Mouse (Mus musculus) megakaryocyte, adult 5-6 weeks (primary cell): ENCODE measurements around the gene C130026I21Rik. TPM values are rescaled to one million over a fixed set of nuclear protein-coding genes. Genes with fewer than 3 reads are reported as not detected.
"Not testable (repeated sequence)": the region's sequence is repeated elsewhere in the genome, so short reads cannot be mapped to it uniquely, and the experiment has no call there.

Experiments
- ATAC-seq: 2 replicates; pipeline ENCODE4 v1.8.0; 2016; ENCODE audit warnings: mild to moderate bottlenecking, inconsistent platforms; ENCODE audit not compliant: poor library complexity, severe bottlenecking
- total RNA-seq, 2 experiments: library from RNA; stranded (forward) in 1 of 2; stranded (reverse) in 1 of 2; fragments of 153-499, 151-499 nt in 1 of 2; fragments of 221-1000, 200-1000 nt in 1 of 2; gene quantifications; 2 replicates each; pipeline versions ENCODE4 v1.2.3 to v1.2.4; 2015 to 2017

C130026I21Rik gene
- total RNA-seq, 2 experiments from 2014 or later, result 31.4 to 39.6 TPM

GRCm38 (mm10) chr1:85035801-85036200 lies 234.6 kb downstream of the C130026I21Rik start:
- ATAC-seq, result not testable (repeated sequence)

- not testable (repeated sequence) for ATAC-seq
Measured at GRCm38 (mm10) chr1:85034394-85034793, 236.0 kb downstream of the C130026I21Rik start.

GRCm38 (mm10) chr1:85033616-85034015 lies 236.8 kb downstream of the C130026I21Rik start:
- not testable (repeated sequence) for ATAC-seq

DNA sequence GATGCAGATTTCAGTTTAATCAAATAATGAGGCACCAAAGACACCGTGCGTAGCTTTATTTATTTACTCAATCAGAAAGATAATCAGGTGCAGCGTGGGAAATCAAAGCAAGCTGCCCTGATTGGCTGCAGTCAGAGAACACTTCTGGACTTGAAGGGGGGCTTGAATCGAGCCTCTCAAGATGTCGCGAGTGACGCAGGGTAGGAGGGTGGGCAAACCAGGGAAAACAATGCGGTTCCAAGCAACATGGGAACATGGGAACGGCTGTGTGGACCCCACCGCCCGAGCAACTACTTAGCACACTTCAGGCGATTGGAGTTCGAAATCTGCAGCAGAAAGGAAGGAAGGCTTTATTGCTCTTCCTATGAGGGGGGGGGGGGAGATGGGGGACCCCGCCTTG lies 240.2 kb downstream of the C130026I21Rik start:
- ATAC-seq, result not testable (repeated sequence)

DNA sequence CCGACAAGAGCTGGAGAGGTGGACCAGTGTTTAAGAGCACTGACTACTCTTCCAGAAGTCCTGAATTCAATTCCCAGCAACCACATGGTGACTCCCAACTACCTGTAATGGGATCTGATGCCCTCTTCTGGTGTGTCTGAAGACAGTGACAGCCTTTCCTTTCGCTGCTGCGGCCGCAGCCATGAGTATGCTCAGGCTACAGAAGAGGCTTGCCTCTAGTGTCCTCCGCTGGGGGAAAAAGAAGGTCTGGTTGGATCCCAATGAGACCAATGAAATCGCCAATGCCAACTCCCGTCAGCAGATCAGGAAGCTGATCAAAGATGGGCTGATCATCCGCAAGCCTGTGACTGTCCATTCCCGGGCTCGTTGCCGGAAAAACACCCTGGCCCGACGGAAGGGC lies 258.4 kb downstream of the C130026I21Rik start:
- not testable (repeated sequence) for ATAC-seq

DNA sequence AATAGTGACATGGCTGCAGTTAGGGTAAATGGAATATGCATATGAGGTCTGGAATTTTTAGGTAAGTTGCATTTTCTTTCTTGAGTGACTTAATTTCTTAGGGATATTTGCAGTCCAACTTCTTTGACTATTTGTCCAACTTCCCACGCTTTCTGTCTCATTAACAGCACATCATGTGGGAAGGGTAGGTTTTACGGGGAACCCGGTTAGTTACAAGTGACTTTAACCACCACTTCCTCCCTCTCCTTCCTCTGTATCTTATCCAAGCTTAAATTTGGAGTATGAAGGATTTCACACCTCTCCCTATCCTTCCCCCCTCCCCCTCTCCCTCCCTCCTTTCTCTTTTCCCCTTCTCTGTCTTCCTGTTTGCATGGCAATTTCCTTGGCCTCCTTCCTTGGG lies 259.4 kb downstream of the C130026I21Rik start:
- ATAC-seq, result not testable (repeated sequence)

- ATAC-seq, result not testable (repeated sequence)
Measured at GRCm38 (mm10) chr1:85007737-85008136, 262.6 kb downstream of the C130026I21Rik start.

DNA sequence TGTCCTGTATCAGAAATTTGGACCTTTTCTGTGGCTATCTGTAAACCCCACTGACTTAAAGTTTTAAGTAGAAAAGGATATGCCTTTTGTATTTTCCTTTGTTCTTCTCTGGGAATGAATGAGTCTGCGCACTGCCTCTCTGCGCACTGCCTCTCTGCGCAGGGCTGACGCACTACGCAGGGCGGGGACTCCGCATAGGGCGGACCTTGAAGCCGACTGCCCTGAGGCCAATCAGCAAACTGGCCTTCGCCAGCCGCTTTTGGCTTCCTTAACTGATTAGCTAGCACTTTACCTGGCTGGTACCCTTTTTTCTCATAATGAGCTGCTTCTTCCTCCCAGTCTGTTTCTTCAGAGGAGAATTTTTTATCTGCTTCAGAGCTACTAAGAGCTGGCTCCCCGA lies 271.1 kb downstream of the C130026I21Rik start:
- ATAC-seq, result not testable (repeated sequence)

GRCm38 (mm10) chr1:84996305-84996704 lies 274.1 kb downstream of the C130026I21Rik start:
- ATAC-seq, result not testable (repeated sequence)

GRCm38 (mm10) chr1:84994461-84994860 lies 275.9 kb downstream of the C130026I21Rik start:
- ATAC-seq, result not testable (repeated sequence)

- 0 out of 2 replicates have a peak, but pooled peaks have one; percentile 12 for ATAC-seq
Measured at GRCm38 (mm10) chr1:84993688-84994319, 276.6 kb downstream of the C130026I21Rik start.

GRCm38 (mm10) chr1:84993235-84993634 lies 277.1 kb downstream of the C130026I21Rik start:
- 0 out of 2 replicates have a peak, but pooled peaks have one; percentile 2 for ATAC-seq

DNA sequence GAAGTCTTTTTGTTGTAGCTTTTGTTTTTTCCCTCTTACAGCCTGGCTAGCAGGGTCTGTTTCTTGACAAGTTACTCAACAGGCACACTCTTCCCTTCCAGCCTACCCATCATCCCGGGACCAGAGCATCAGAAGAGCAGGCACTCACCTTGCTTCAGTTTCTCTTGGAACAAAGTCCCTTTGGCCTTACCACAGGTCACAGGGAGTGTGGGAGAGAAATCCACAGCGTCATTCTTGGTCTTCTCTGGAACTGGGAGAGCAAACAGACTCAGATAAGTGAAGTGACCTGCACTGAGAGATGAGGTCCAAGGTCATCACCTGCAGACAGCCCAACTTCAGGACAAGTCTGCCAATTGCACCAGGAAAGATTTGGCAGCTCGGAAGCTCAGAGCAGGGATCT lies 277.5 kb downstream of the C130026I21Rik start:
- not testable (repeated sequence) for ATAC-seq

GRCm38 (mm10) chr1:84989044-84989443 lies 281.3 kb downstream of the C130026I21Rik start:
- not testable (repeated sequence) for ATAC-seq

GRCm38 (mm10) chr1:84987729-84988128 lies 282.6 kb downstream of the C130026I21Rik start:
- not testable (repeated sequence) for ATAC-seq

- ATAC-seq, result not testable (repeated sequence)
Measured at GRCm38 (mm10) chr1:84961779-84962178, 308.6 kb downstream of the C130026I21Rik start.

- ATAC-seq, result not testable (repeated sequence)
Measured at GRCm38 (mm10) chr1:84957713-84958112, 312.7 kb downstream of the C130026I21Rik start.

DNA sequence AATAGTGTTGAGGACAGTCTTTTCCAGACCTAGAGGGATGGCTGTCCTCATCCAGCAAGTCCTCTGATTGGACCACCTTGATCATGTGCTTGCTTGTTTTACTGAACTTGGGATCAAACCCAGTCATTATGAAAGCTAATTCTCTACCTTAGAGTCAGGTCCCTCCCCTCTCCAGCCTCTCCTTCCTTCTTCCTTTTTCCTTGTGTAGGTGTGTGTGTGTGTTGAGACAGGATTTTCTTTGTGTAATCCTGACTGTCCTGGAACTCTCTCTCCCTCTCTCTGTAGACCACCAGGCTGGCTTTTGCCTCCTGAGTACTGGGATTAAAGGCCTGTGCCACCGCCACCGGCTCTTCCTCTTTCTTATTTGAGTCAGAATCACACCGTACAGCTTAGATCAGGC lies 313.6 kb downstream of the C130026I21Rik start:
- not testable (repeated sequence) for ATAC-seq

DNA sequence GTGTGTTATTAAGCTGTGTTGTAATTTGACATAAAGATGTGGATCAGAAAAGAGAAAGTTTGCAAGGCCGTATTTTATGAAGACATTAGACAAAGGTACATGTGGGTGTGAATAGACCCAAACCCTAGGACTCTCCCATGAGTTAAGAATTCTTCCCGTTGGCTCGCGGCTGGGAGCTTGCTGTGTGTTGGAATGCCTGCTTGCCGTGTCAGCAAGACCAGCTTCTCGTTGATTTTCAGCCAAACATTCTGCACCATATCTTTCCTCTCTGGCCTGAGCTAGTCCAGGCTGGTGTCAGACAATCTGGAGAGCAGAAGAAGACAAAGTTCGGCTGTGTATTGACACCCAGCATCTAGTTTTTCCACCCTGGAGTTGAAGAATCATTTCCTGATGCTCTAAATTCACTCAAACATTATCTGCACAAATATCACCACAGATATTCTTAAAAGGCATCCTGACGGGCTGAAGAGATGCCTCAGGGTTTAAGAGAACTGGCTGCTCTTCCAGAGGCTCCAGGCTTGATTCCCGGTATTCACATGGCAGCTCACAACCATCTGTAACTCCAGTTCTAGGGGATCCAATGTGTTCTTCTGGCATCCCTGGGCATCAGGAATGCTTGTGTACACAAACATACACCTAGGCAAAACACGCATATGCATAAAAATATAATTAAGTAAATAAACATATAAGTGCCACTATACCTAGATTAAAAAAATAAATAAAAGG lies 317.7 kb downstream of the C130026I21Rik start:
- no peak for ATAC-seq

- ATAC-seq, result no peak
Measured at GRCm38 (mm10) chr1:84951566-84951965, 318.8 kb downstream of the C130026I21Rik start.

DNA sequence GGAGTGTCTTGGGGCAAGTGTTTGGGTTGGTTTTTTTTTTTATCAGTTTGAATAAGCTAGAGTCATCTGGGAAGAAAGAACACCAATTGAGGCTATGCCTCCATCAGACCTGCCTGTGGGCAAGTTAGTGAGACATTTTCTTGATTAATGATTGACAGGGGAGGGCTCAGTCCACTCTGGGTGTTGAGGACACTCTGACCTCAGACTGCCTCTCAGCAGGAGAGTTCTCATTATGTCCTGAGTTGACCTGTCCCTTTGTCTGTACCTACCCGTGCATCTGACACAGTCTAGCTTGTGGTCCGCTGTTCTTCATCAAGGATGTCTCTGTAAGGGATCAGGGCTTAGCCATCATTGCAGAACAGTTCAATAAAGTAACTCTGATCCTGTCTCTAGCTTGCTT lies 323.0 kb downstream of the C130026I21Rik start:
- ATAC-seq, result no peak

DNA sequence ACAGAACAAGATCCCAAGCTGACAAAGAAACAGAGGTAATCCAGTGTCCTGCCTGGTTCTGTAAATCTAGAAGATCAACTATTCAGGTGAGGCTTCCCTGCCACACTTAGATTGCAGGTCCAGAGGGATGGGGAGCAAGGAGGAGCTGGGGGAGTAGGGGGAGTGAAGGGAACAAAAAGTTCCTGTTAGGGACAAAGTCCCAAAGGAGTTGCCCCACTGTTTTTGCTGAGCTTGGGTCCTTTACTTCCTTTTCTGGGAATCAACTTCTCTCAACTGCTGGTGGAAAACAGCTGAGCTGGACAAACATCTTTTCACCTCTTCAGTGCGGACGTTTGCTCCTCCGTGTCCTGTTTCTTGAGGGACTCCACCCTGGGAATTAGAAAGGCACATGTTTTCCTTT lies 324.4 kb downstream of the C130026I21Rik start:
- ATAC-seq, result no peak
